Mouse (Mus musculus) heart, embryonic 15.5 days (tissue): Measurements from ENCODE around the gene Kif14. TPM values are rescaled to one million over a fixed set of nuclear protein-coding genes. Genes with fewer than 3 reads are reported as not detected.
"Not testable (repeated sequence)": the region's sequence is repeated elsewhere in the genome, so short reads cannot be mapped to it uniquely, and the experiment has no call there.

Experiments
- ATAC-seq: fragments of 200-750 bp; cut with Nextera tagmentation; replicated peaks from 2 replicates; pipeline ENCODE4 v1.8.0; 2017; ENCODE audit warnings: low read depth, moderate TSS enrichment; ENCODE audit not compliant: insufficient number of reproducible peaks, insufficient read depth, low FRiP score
- H3K27ac ChIP-seq: fragments of 300-500 bp; sonication (generic); 2 replicates; pipeline ENCODE4 v1.5.1; 2015; ENCODE audit warnings: mild to moderate bottlenecking, inconsistent platforms
- H3K27me3 ChIP-seq: fragments of 300-500 bp; sonication (generic); 2 replicates; pipeline ENCODE4 v1.6.1; 2015; ENCODE audit warnings: inconsistent platforms
- H3K36me3 ChIP-seq: fragments of 300-500 bp; sonication (generic); 2 replicates; pipeline ENCODE4 v1.6.1; 2015; ENCODE audit warnings: mild to moderate bottlenecking, inconsistent platforms
- H3K4me1 ChIP-seq: fragments of 300-500 bp; sonication (generic); replicated peaks from 2 replicates; pipeline ENCODE4 v1.6.1; 2015; ENCODE audit warnings: inconsistent platforms
- H3K4me2 ChIP-seq: fragments of 300-500 bp; sonication (generic); 2 replicates; pipeline ENCODE4 v1.6.1; 2015; ENCODE audit warnings: inconsistent platforms, mild to moderate bottlenecking, moderate library complexity
- H3K4me3 ChIP-seq: fragments of 300-500 bp; sonication (generic); 2 replicates; pipeline ENCODE4 v1.5.1; 2015; ENCODE audit warnings: mild to moderate bottlenecking, inconsistent platforms
- H3K9ac ChIP-seq: fragments of 300-500 bp; sonication (generic); 2 replicates; pipeline ENCODE4 v1.6.1; 2015; ENCODE audit warnings: mild to moderate bottlenecking, inconsistent platforms
- H3K9me3 ChIP-seq: fragments of 300-500 bp; sonication (generic); replicated peaks from 2 replicates; pipeline ENCODE4 v1.6.1; 2016; ENCODE audit warnings: inconsistent platforms
- WGBS: fragments of 180-500 bp; shearing (Covaris S2); methylation state at CpG from one replicate; pipeline ENCODE4 v1.1.7; 2015; ENCODE audit warnings: mixed read lengths; 5-methylcytosine and 5-hydroxymethylcytosine counted together
- polyA plus RNA-seq: library from polyadenylated mRNA; unstranded; fragments of >200 nt; fragmentation: Nextera tagmentation; extraction: Ambion mirVana; gene quantifications from 2 replicates; pipeline ENCODE4 v1.2.1, GENCODE M21; 2015

The Kif14 gene
- polyA plus RNA-seq, 1 experiment from 2014 or later: 2.8 TPM

- 89% methylated on average over 2 of the region's 2 CpGs for WGBS
Measured at GRCm38 (mm10) chr1:136556643-136557042, 90.5 kb downstream of the Kif14 start.

GRCm38 (mm10) chr1:136557436-136557835, 91.3 kb downstream of the Kif14 start:
- 83% methylated on average over 12 of the region's 12 CpGs for whole genome bisulfite sequencing
- Histone ChIP-seq H3K9me3 (no peaks in the 10 kb centered on the region), H3K27me3 (no peaks in the 10 kb centered on the region), H3K27ac (no peak overlapping the region), H3K4me3 (no peak overlapping the region), H3K36me3 (no peaks in the 10 kb centered on the region), H3K4me1 (peaks cover 15% of the 10 kb centered on the region), H3K9ac (no peak overlapping the region), H3K4me2 (no peak overlapping the region)
- ATAC-seq: no peak

More at GRCm38 (mm10) chr1:136556643-136557042, 90.5 kb downstream of the Kif14 start:
- H3K36me3 ChIP-seq, H3K4me1 ChIP-seq, H3K9ac ChIP-seq, H3K4me3 ChIP-seq, H3K27me3 ChIP-seq, ATAC-seq, H3K27ac ChIP-seq, H3K4me2 ChIP-seq, H3K9me3 ChIP-seq: not testable (repeated sequence)

- no peak for ATAC-seq
- no peaks in the 10 kb centered on the region for H3K9me3 ChIP-seq
- 66% methylated on average over 5 of the region's 5 CpGs for WGBS
Measured at GRCm38 (mm10) chr1:136558762-136559161, 92.6 kb downstream of the Kif14 start.

GRCm38 (mm10) chr1:136559284-136559683, 93.1 kb downstream of the Kif14 start:
- no peaks in the 10 kb centered on the region for H3K9me3 ChIP-seq
- H3K4me3 ChIP-seq: no peak overlapping the region
- ATAC-seq: no peak
- H3K9ac ChIP-seq: no peak overlapping the region
- H3K4me1 ChIP-seq: peaks cover 23% of the 10 kb centered on the region
- no peaks in the 10 kb centered on the region for H3K36me3 ChIP-seq
- 56% methylated on average over 5 of the region's 5 CpGs for WGBS
- no peaks in the 10 kb centered on the region for H3K27me3 ChIP-seq
- H3K4me2 ChIP-seq: no peak overlapping the region
- no peak overlapping the region for H3K27ac ChIP-seq

More at GRCm38 (mm10) chr1:136558762-136559161, 92.6 kb downstream of the Kif14 start:
- H3K27ac ChIP-seq: no peak overlapping the region
- H3K4me1 ChIP-seq: peaks cover 23% of the 10 kb centered on the region
- H3K4me2 ChIP-seq: no peak overlapping the region
- no peak overlapping the region for H3K9ac ChIP-seq
- no peaks in the 10 kb centered on the region for H3K27me3 ChIP-seq
- no peaks in the 10 kb centered on the region for H3K36me3 ChIP-seq
- no peak overlapping the region for H3K4me3 ChIP-seq

- Histone ChIP-seq H3K4me3 (no peak overlapping the region), H3K9ac (no peak overlapping the region), H3K36me3 (no peaks in the 10 kb centered on the region), H3K4me1 (peaks cover 23% of the 10 kb centered on the region), H3K27me3 (no peaks in the 10 kb centered on the region), H3K9me3 (no peaks in the 10 kb centered on the region), H3K27ac (no peak overlapping the region), H3K4me2 (no peak overlapping the region)
- no peak for ATAC-seq
- 83% methylated on average over 9 of the region's 9 CpGs for WGBS
Measured at GRCm38 (mm10) chr1:136559774-136560173, 93.6 kb downstream of the Kif14 start.

- Histone ChIP-seq H3K27ac (peak overlapping the region; percentile 76), H3K4me3 (no peak overlapping the region), H3K9me3 (no peaks in the 10 kb centered on the region), H3K27me3 (no peaks in the 10 kb centered on the region), H3K4me1 (peaks cover 16% of the 10 kb centered on the region), H3K4me2 (peak overlapping the region; percentile 37), H3K9ac (no peak overlapping the region), H3K36me3 (no peaks in the 10 kb centered on the region)
- ATAC-seq: peak; percentile 50; the same call in 1 of the 2 replicates
- WGBS: 17% methylated on average over 10 of the region's 10 CpGs
Measured at GRCm38 (mm10) chr1:136561823-136562222, 95.7 kb downstream of the Kif14 start.

GRCm38 (mm10) chr1:136563149-136563548, 97.0 kb downstream of the Kif14 start:
- H3K4me3 ChIP-seq: no peak overlapping the region
- no peak overlapping the region for H3K27ac ChIP-seq
- no peaks in the 10 kb centered on the region for H3K9me3 ChIP-seq
- no peaks in the 10 kb centered on the region for H3K36me3 ChIP-seq
- WGBS: 41% methylated on average over 11 of the region's 11 CpGs
- no peak overlapping the region for H3K9ac ChIP-seq
- no peak for ATAC-seq
- no peaks in the 10 kb centered on the region for H3K27me3 ChIP-seq
- H3K4me1 ChIP-seq: peaks cover 16% of the 10 kb centered on the region
- H3K4me2 ChIP-seq: no peak overlapping the region

- H3K9me3 ChIP-seq: no peaks in the 10 kb centered on the region
- H3K4me1 ChIP-seq: peaks cover 17% of the 10 kb centered on the region
- H3K9ac ChIP-seq: no peak overlapping the region
- H3K36me3 ChIP-seq: no peaks in the 10 kb centered on the region
- 65% methylated on average over 4 of the region's 4 CpGs for WGBS
- no peak overlapping the region for H3K27ac ChIP-seq
- H3K4me2 ChIP-seq: no peak overlapping the region
- H3K27me3 ChIP-seq: no peaks in the 10 kb centered on the region
- no peak for ATAC-seq
- H3K4me3 ChIP-seq: no peak overlapping the region
Measured at GRCm38 (mm10) chr1:136564963-136565362, 98.8 kb downstream of the Kif14 start.

GRCm38 (mm10) chr1:136566386-136566785, 100.2 kb downstream of the Kif14 start:
- peaks cover 23% of the 10 kb centered on the region for H3K4me1 ChIP-seq
- WGBS: 92% methylated on average over 5 of the region's 5 CpGs
- H3K4me3 ChIP-seq: no peak overlapping the region
- no peak overlapping the region for H3K27ac ChIP-seq
- H3K9ac ChIP-seq: no peak overlapping the region
- H3K27me3 ChIP-seq: no peaks in the 10 kb centered on the region
- ATAC-seq: no peak
- H3K9me3 ChIP-seq: no peaks in the 10 kb centered on the region
- H3K4me2 ChIP-seq: no peak overlapping the region
- H3K36me3 ChIP-seq: no peaks in the 10 kb centered on the region

- H3K4me1 ChIP-seq: peaks cover 13% of the 10 kb centered on the region
- no peak overlapping the region for H3K4me3 ChIP-seq
- no peaks in the 10 kb centered on the region for H3K36me3 ChIP-seq
- H3K4me2 ChIP-seq: no peak overlapping the region
- H3K9ac ChIP-seq: no peak overlapping the region
- WGBS: 78% methylated on average over 4 of the region's 4 CpGs
- H3K27ac ChIP-seq: no peak overlapping the region
- no peak for ATAC-seq
- H3K9me3 ChIP-seq: no peaks in the 10 kb centered on the region
- no peaks in the 10 kb centered on the region for H3K27me3 ChIP-seq
Measured at GRCm38 (mm10) chr1:136567641-136568040, 101.5 kb downstream of the Kif14 start.

GRCm38 (mm10) chr1:136568738-136569194, 102.6 kb downstream of the Kif14 start:
- H3K4me1 ChIP-seq: peaks cover 7% of the 10 kb centered on the region
- H3K9me3 ChIP-seq: no peaks in the 10 kb centered on the region
- ATAC-seq: no peak
- no peaks in the 10 kb centered on the region for H3K27me3 ChIP-seq
- H3K4me2 ChIP-seq: no peak overlapping the region
- H3K9ac ChIP-seq: no peak overlapping the region
- H3K27ac ChIP-seq: no peak overlapping the region
- 91% methylated on average over 11 of the region's 11 CpGs for WGBS
- no peaks in the 10 kb centered on the region for H3K36me3 ChIP-seq
- H3K4me3 ChIP-seq: no peak overlapping the region

GRCm38 (mm10) chr1:136569206-136569605, 103.1 kb downstream of the Kif14 start:
- WGBS: 84% methylated on average over 8 of the region's 8 CpGs
- Histone ChIP-seq H3K4me2 (no peak overlapping the region), H3K36me3 (no peaks in the 10 kb centered on the region), H3K4me3 (no peak overlapping the region), H3K27me3 (no peaks in the 10 kb centered on the region), H3K9me3 (no peaks in the 10 kb centered on the region), H3K9ac (no peak overlapping the region), H3K4me1 (peaks cover 7% of the 10 kb centered on the region), H3K27ac (no peak overlapping the region)
- no peak for ATAC-seq
